Mouse (Mus musculus): Measurements from ENCODE around the gene Prex1.

Gene Prex1

GRCm38 (mm10) chr2:166685824-166686223 lies 27.8 kb downstream of the Prex1 start:
- DNase-seq (ENCODE audit: low read depth, low spot score) = no peak

- no peak for DNase-seq (ENCODE audit: low read depth, low spot score)
These were observed 29.6 kb downstream of the Prex1 start for GRCm38 (mm10) chr2:166683885-166684544.

GRCm38 (mm10) chr2:166682866-166683265 lies 30.8 kb downstream of the Prex1 start:
- DNase-seq (ENCODE audit: low read depth, low spot score) = no peak

- DNase-seq (ENCODE audit: low read depth, low spot score) = no peak
These were observed 34.5 kb downstream of the Prex1 start for GRCm38 (mm10) chr2:166678959-166679759.

- no peak for DNase-seq (ENCODE audit: low read depth, low spot score)
These were observed 36.7 kb downstream of the Prex1 start for GRCm38 (mm10) chr2:166676933-166677332.

- DNase-seq (ENCODE audit: low read depth, low spot score) = no peak
These were observed 37.1 kb downstream of the Prex1 start for GRCm38 (mm10) chr2:166676498-166676897.

GRCm38 (mm10) chr2:166675588-166676444 lies 37.8 kb downstream of the Prex1 start:
- no peak for DNase-seq (ENCODE audit: low read depth, low spot score)

GRCm38 (mm10) chr2:166674693-166675092 lies 38.9 kb downstream of the Prex1 start:
- DNase-seq (ENCODE audit: low read depth, low spot score) = peak; percentile 49

- peak; percentile 59 for DNase-seq (ENCODE audit: low read depth, low spot score)
These were observed 39.7 kb downstream of the Prex1 start for GRCm38 (mm10) chr2:166673951-166674350.

- DNase-seq (ENCODE audit: low read depth, low spot score) = peak; percentile 69
These were observed 41.3 kb downstream of the Prex1 start for GRCm38 (mm10) chr2:166672171-166672965.

- DNase-seq (ENCODE audit: low read depth, low spot score) = peak; percentile 69
These were observed 42.0 kb downstream of the Prex1 start for GRCm38 (mm10) chr2:166671614-166672013.

- no peak for DNase-seq (ENCODE audit: low read depth, low spot score)
These were observed 42.6 kb downstream of the Prex1 start for GRCm38 (mm10) chr2:166671019-166671418.

- no peak for DNase-seq (ENCODE audit: low read depth, low spot score)
These were observed 43.7 kb downstream of the Prex1 start for GRCm38 (mm10) chr2:166669922-166670321.

GRCm38 (mm10) chr2:166667790-166668695 lies 45.6 kb downstream of the Prex1 start:
- DNase-seq (ENCODE audit: low read depth, low spot score) = no peak

- peak; percentile 38 for DNase-seq (ENCODE audit: low read depth, low spot score)
These were observed 47.5 kb downstream of the Prex1 start for GRCm38 (mm10) chr2:166666175-166666574.

GRCm38 (mm10) chr2:166665244-166665922 lies 48.2 kb downstream of the Prex1 start:
- DNase-seq (ENCODE audit: low read depth, low spot score) = peak; percentile 69

GRCm38 (mm10) chr2:166664506-166664905 lies 49.1 kb downstream of the Prex1 start:
- DNase-seq (ENCODE audit: low read depth, low spot score) = peak; percentile 76

- DNase-seq (ENCODE audit: low read depth, low spot score) = no peak
These were observed 50.2 kb downstream of the Prex1 start for GRCm38 (mm10) chr2:166663250-166663961.

- no peak for DNase-seq (ENCODE audit: low read depth, low spot score)
These were observed 51.0 kb downstream of the Prex1 start for GRCm38 (mm10) chr2:166662595-166663160.

All from CD4-positive, CD25-positive, alpha-beta regulatory T cell, adult 2 months (primary cell).